Comparison of ENCODE assay signal across 8 mouse cellular contexts in the genomic region with DNA sequence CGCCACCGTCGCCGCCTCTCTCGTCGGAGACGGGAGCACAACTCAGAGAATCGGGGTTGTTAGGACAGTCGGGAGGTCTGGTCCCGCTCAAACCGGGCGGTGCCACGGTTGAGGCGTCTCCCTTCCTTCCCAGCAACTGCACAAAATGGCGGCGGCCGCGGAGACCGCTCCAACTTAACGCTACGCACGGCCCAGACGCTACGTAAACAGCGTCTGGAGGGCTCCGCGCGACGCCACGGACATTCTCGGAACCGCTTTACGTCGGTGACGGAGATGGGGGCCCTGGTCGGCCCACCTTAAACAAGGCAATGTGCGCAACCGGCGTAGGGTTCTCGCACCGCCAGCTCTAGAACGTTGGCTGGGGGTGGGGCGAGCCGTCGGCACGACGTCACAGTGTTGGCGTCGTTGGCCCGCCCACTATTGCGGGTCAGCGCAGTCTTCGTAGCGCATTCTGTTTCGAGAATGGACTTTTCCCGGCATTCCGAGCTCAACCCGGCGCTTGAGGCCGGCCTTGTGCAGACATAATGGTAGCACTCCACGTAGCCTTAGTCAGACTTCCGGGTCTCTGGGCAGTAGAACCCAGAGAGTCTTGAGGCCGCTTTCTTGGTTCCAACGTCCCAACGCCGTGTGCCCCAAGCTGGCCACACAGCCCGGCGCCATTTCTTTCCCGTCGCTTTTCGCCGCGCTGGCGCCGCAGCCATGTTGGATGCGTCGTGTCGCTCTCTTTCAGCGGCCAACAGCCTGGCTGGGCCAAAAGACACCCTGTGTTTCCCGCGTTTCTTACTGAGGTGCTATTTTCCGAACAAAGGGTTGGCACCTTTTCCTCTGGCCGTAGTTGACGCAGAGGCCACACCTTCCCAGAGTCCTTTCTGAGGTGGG. TPM values are rescaled to one million over a fixed set of nuclear protein-coding genes. Genes with fewer than 3 reads are reported as not detected.
DNase-seq lines count a peak whose midpoint lies in the region; ATAC-seq and TF ChIP-seq lines count a peak whose summit lies in the region.

A gene (minus strand): TSS at position 332 of the 879 bp plus-strand sequence.

- TF ChIP-seq CTCF in gastrocnemius, adult 2 months (IDR thresholded peaks at IDR 0.05), result no peak
- TF ChIP-seq CTCF in hindbrain, postnatal 0 days (IDR thresholded peaks at IDR 0.05; ENCODE audit: low read depth), result no peak
- TF ChIP-seq CTCF in left cerebral cortex, adult 2 months (IDR thresholded peaks at IDR 0.05), result no peak

- peaks cover 9% of the 10 kb centered on the region; the same call in 1 of the 2 replicates for H3K36me3 ChIP-seq in hindbrain, postnatal 0 days (ENCODE audit: insufficient read depth, low read length)

- WGBS in hindbrain, postnatal 0 days, result 1% methylated on average over 84 of the region's 84 CpGs

- peak; percentile 99 for ATAC-seq in hindbrain, postnatal 0 days
- ATAC-seq in megakaryocyte, adult 5-6 weeks (ENCODE audit: poor library complexity, severe bottlenecking), result peak; percentile 97

- H3K4me3 ChIP-seq in gastrocnemius, adult 2 months, result peak within 1 kb of the TSS; percentile 99
- H3K4me3 ChIP-seq in hindbrain, postnatal 0 days (ENCODE audit: low read length), result peak within 1 kb of the TSS; percentile 92
- peak within 1 kb of the TSS; percentile 94 for H3K4me3 ChIP-seq in left cerebral cortex, adult 2 months

- H3K4me2 ChIP-seq in hindbrain, postnatal 0 days (ENCODE audit: low read depth, low read length), result peak within 1 kb of the TSS; percentile 73

- H3K9ac ChIP-seq in hindbrain, postnatal 0 days (replicated peaks; ENCODE audit: low read length), result peak within 1 kb of the TSS; percentile 99

- H3K27ac ChIP-seq in gastrocnemius, adult 2 months, result peak within 1 kb of the TSS; percentile 100
- peak within 1 kb of the TSS; percentile 100 for H3K27ac ChIP-seq in hindbrain, postnatal 0 days
- peak within 1 kb of the TSS; percentile 100 for H3K27ac ChIP-seq in left cerebral cortex, adult 2 months

- intact Hi-C loops in gastrocnemius, adult 2 months (cut with DNase I), result loop anchor here (5.0 to 10.0 kb wide), 2 partner anchors 138 to 174 kb away; a partner anchor contains a TSS
- intact Hi-C loops in left cerebral cortex, adult 2 months (cut with DNase I), result loop anchor here (2.0 to 5.0 kb wide), 2 partner anchors 62 to 219 kb away; a partner anchor contains a TSS

- no peaks in the 10 kb centered on the region for H3K27me3 ChIP-seq in hindbrain, postnatal 0 days (ENCODE audit: insufficient read depth, low read length)

- peak; percentile 93 for DNase-seq in WW6 (ENCODE audit: low read depth, low spot score)
- peak; percentile 99 for DNase-seq in cerebellum, postnatal 4 days (ENCODE audit: low spot score in 2 of 2)
- peak; percentile 99 for DNase-seq in gastrocnemius, adult 2 months
- DNase-seq in hindbrain, postnatal 0 days (ENCODE audit: low spot score), result peak; percentile 99
- DNase-seq in left cerebral cortex, adult 2 months (ENCODE audit: extremely low spot score in 1 of 2, low spot score in 2 of 2), result peak; percentile 99
- peak; percentile 99 for DNase-seq in right cerebral cortex, adult 2 months (ENCODE audit: low spot score in 2 of 2)
- peak; percentile 98 for DNase-seq in urinary bladder, postnatal 14 days (ENCODE audit: low spot score)

- H3K4me1 ChIP-seq in hindbrain, postnatal 0 days (ENCODE audit: insufficient read depth, low read length), result peaks cover 21% of the 10 kb centered on the region

- H3K9me3 ChIP-seq in hindbrain, postnatal 0 days (ENCODE audit: low read length), result no peaks in the 10 kb centered on the region

RNA-seq across cellular contexts. Expression of the gene that starts here (rescaled TPM):
- total RNA-seq in gastrocnemius, adult 2 months (2021), result 10 to 100 TPM; 80.2 to 86.8 TPM
- total RNA-seq in hindbrain, postnatal 0 days (2014; rRNA removed), result 291 and 334 TPM in 2 replicates
- polyA plus RNA-seq in hindbrain, postnatal 0 days (2015; fragmentation: Nextera tagmentation; extraction: Ambion mirVana), result 33.5 and 34.2 TPM in 2 replicates
- 100 to 1,000 TPM; 323 to 340 TPM for total RNA-seq in left cerebral cortex, adult 2 months (2021)
- total RNA-seq in megakaryocyte, adult 5-6 weeks (2015), result 108 TPM in 2 replicates
- 146 and 163 TPM in 2 replicates for total RNA-seq in megakaryocyte, adult 5-6 weeks (2017)

Comparison
In these comparisons a context has a peak if more than half of its experiments do, and no peak if none do; other contexts are left out.
1. Peak in every context shown above with its lines: DNase-seq, ATAC-seq, H3K4me3 ChIP-seq and H3K27ac ChIP-seq.